In the genomic region with DNA sequence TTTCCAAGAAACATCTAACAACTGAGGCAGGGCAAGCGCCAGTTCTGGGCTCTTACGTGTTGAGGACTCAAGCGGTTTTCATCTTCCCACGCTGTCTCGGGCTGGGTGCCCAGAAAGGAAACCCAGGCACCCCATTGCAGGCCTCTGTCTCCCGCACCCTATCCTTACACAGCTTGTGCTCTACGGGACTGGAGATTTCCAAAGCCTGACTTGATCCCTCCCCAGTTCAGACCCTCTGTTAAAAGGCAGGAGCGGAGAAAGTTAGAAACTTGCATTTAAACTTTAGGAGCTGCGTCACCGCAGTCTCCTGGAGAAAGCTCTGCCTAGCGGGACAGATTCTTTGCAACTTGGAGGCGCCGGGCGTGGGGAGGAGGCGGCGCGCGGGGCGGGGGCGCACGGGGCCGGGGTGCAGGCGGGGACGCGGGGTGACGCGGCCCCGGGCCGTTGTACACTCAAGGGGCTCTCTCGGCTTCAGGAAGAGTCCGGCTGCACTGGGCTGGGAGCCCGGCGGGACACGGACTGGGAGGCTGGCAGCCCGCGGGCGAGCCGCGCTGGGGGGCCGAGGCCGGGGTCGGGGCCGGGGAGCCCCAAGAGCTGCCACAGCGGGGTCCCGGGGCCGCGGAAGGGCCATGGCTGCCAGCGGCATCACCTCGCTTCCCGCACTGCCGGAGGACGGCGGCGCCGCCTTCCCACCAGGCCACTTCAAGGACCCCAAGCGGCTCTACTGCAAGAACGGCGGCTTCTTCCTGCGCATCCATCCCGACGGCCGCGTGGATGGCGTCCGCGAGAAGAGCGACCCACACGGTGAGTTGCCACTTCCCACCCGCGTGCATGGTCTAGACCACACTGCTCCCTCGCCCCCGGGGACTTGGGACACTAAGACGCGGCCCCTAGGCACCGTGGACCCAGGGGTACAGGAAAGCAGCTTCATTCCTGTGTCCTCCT, we compare ENCODE assay signal across 8 mouse cellular contexts. TPM values are rescaled to one million over a fixed set of nuclear protein-coding genes. Genes with fewer than 3 reads are reported as not detected.
DNase-seq lines count a peak whose midpoint lies in the region; ATAC-seq and TF ChIP-seq lines count a peak whose summit lies in the region.

Gene Fgf2 (plus strand): TSS at position 126 of the 945 bp plus-strand sequence.

- no peaks in the 10 kb centered on the region for H3K36me3 ChIP-seq in forebrain, embryonic 13.5 days (ENCODE audit: poor library complexity, severe bottlenecking)
- H3K36me3 ChIP-seq in small intestine, adult 2 months (ENCODE audit: control insufficient read depth, insufficient read depth, low read length): no peaks in the 10 kb centered on the region

- peaks cover 26% of the 10 kb centered on the region for H3K27me3 ChIP-seq in forebrain, embryonic 13.5 days
- H3K27me3 ChIP-seq in small intestine, adult 2 months (ENCODE audit: control insufficient read depth, insufficient read depth, low read length): peaks cover 15% of the 10 kb centered on the region

- TF ChIP-seq POLR2A in small intestine, adult 2 months (IDR thresholded peaks at IDR 0.05; ENCODE audit: low read depth, low read length): no peak

- H3K9me3 ChIP-seq in forebrain, embryonic 13.5 days (replicated peaks): no peaks in the 10 kb centered on the region

- peak within 1 kb of the TSS; percentile 70 for H3K4me3 ChIP-seq in forebrain, embryonic 13.5 days
- H3K4me3 ChIP-seq in small intestine, adult 2 months (ENCODE audit: low read depth, low read length): peak within 1 kb of the TSS; percentile 65

- H3K9ac ChIP-seq in forebrain, embryonic 13.5 days: peak within 1 kb of the TSS; percentile 79

- no peak within 1 kb of the TSS for H3K27ac ChIP-seq in forebrain, embryonic 13.5 days
- H3K27ac ChIP-seq in small intestine, adult 2 months (ENCODE audit: insufficient read depth, low read depth, low read length): peak within 1 kb of the TSS; percentile 15; the same call in 1 of the 2 replicates

- intact Hi-C loops in heart, postnatal 14 days (cut with DNase I): no loop called here

- H3K4me2 ChIP-seq in forebrain, embryonic 13.5 days: peak within 1 kb of the TSS; percentile 100

- peaks cover 14% of the 10 kb centered on the region for H3K4me1 ChIP-seq in forebrain, embryonic 13.5 days
- no peaks in the 10 kb centered on the region for H3K4me1 ChIP-seq in small intestine, adult 2 months (ENCODE audit: control insufficient read depth, insufficient read depth, insufficient read length, low read length)

- no peak for TF ChIP-seq CTCF in small intestine, adult 2 months (IDR thresholded peaks at IDR 0.05; ENCODE audit: extremely low read depth, insufficient read length, insufficient replicate concordance, low read depth, low read length)

- DNase-seq in CD4-positive, CD25-positive, alpha-beta regulatory T cell, adult 2 months (ENCODE audit: low read depth, low spot score): peak; percentile 78
- peak; percentile 62 to 67 for DNase-seq in heart, postnatal 14 days
- DNase-seq in left cerebral cortex, adult 11 months (ENCODE audit: low spot score): peak; percentile 12
- peak; percentile 58 to 71 for DNase-seq in lung, postnatal 4 days
- no peak for DNase-seq in cerebellum, adult 9-11 months

- under 1% methylated on average over 71 of the region's 75 CpGs for WGBS in forebrain, embryonic 13.5 days
- WGBS in small intestine, adult 2 months: 1% methylated on average over 75 of the region's 75 CpGs

- peak; percentile 67 for ATAC-seq in activated CD4-positive, CD25-positive, alpha-beta regulatory T cell, adult 4 months
- ATAC-seq in forebrain, embryonic 13.5 days: peak; percentile 83

RNA-seq across cellular contexts. Expression of gene Fgf2, which starts in this region (rescaled TPM):
- polyA plus RNA-seq in activated CD4-positive, CD25-positive, alpha-beta regulatory T cell, adult 4 months (2017; shearing (Covaris generic)): under 1 TPM; 0.45 to 0.65 TPM
- 0.42 and 0.44 TPM in 2 replicates for polyA plus RNA-seq in forebrain, embryonic 13.5 days (2015; fragmentation: Nextera tagmentation; extraction: Ambion mirVana)
- 1 to 10 TPM; 3.2 to 6.6 TPM for total RNA-seq in heart, postnatal 14 days (2021)
- polyA plus RNA-seq in small intestine, adult 2 months (2012; rRNA removed): 0.51 and 0.70 TPM in 2 replicates

Comparison
In these comparisons a context has a peak if more than half of its experiments do, and no peak if none do; other contexts are left out.
1. Peak in ATAC-seq in activated CD4-positive, CD25-positive, alpha-beta regulatory T cell, adult 4 months; RNA of the gene not detected or under 1 TPM.
2. Peak in ATAC-seq, H3K4me3 ChIP-seq, H3K9ac ChIP-seq and H3K4me2 ChIP-seq in forebrain, embryonic 13.5 days; RNA of the gene not detected or under 1 TPM.